Mouse (Mus musculus) naive thymus-derived CD4-positive, alpha-beta T cell, adult 2 months (primary cell): Measurements from ENCODE around the gene March4.
A peak's percentile ranks its signal among the peaks of the same experiment; 100 is the strongest.

Experiments
- DNase-seq: peaks from one replicate; pipeline ENCODE4 v3.0.0-alpha.2; 2011; ENCODE audit warnings: low read depth

The March4 gene

DNA sequence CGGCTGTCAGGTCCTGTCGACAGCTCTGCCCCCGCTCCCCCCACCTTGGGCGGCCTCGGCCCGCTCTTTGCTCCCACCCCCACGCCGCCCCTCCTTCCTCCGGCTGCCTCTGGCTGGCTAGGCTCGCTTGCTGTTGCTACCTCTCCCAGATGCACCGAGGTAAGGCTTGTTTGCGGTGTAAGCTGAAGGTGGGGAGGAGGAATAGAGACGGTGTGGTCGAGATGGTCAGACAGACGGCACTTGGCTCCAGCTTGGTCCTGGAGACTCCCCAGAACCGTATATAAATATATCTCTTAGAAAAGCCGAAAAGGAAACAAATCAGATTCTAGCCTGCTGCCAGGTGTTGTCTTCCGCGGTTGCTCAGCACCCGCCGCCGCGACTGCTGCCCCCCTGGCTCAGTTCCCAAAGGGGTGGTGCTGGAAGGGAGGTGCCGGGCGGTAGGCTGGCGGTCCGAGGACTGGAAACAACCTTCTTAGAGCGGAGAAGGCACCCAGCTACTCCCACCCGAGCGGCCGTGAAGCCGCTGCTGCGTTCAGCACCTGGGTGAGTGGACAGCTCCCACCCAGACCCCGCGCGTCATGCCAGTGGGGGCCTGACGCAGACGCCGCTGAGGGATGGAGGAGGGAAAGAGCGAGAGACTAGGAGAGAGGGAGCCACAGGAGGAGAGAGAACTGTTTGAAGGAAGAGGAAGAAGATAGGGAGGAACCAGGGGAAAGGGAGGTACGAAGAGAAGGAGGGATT is at the start of gene March4:
March4 (minus strand) TSS at position 320 of the 741 bp plus-strand sequence.
- no peak for DNase-seq

DNA sequence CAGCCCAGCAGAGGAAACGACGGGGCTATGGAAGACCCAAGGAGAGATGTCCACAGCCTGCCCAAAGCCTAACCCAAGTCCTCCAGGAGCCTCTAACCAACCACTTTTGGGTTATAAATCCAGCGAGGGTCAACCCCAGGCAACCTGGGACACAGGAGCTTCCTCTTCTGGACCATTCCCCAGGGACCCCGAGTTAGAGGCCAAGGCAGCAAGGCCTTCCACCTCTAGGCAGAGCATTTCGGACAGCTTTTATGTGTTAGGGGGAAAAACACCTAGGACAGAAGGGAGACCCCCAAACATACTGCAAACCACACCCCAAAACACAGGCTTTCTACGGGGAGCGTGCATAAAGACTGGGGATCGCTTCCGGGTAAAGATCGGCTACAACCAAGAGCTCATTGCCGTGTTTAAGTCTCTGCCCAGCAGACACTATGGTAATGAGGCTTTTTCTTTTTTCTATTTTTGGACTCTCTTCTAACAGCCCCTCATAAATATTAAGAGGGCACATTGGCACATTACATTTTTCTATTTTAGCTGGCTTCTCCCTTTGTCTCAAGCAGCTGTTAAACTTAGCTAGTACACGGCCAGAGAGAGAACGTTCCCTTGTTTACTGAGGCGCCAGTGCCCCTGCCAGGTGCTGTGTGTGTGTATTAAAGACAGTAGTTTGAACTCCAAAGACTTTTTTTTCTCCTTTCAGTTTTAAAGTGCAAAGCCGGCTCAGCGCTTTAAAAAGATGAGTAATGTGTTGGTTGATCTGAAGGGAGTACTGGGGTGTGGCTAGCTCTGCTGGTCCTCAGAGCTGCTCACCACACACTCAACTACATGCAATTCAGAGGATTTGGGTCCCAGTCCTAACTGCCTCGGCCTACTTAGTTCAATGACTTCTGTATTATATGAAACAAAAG is 49.5 kb upstream of the March4 start:
- no peak for DNase-seq

DNA sequence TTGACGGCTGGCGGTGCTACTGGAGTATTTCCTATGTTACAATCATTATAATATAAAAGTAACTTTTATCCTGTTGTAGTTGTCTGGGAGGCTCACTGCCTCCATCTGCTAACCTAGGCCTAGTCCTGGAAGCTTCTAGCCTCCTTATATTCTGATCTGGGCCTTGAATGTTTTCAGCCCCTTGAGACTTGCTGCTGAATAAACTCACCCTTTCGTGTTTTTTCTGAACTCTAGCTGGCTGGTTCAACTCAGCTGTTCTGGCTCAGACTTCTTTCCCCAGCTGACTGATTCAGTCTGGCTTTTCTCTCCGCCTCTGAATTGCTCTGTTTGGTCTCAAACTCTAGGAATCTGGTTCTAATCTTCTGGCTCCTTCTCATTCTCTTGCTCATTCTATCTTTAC is 47.2 kb upstream of the March4 start:
- DNase-seq = no peak

DNA sequence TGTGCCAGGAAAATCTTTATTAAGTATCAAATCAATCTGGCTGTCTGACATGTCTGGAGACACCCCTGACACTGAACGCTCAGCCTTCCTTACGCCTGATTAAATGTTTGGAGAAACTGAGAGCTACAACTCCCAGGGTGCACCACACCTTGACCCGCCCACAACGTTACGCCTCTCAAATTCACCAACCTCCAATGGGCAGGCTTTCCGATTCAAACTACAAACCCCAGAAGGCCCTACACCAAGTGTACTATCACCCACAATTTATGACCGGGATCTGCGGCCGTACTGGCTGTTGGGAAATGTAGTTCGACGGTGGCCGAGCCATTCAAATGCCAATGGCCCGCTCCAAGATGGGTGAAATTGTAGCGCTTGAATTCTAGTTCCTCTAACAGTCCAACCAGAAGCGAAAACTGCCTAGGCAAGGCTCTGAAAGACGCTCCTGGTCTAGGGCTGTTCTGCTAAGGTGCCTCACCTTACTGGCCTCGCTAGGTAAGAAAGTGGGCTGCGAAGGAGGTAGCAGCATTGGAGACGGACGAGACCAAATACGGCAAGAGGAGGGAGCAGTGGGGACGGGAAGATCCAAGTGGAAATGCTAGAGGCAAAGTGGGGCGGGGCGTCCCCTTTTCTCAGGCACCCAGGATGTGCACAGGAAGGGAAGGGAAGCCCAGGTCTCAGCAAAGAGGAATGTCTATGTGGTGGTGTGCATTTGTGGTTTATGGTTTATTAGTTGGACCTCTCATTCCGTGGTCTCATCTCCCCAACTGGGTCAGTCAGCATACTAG is 46.4 kb upstream of the March4 start, which contains the start of gene Smarcal1:
Smarcal1 (plus strand) TSS at position 305 of the 785 bp plus-strand sequence.
- peak; percentile 95 for DNase-seq

DNA sequence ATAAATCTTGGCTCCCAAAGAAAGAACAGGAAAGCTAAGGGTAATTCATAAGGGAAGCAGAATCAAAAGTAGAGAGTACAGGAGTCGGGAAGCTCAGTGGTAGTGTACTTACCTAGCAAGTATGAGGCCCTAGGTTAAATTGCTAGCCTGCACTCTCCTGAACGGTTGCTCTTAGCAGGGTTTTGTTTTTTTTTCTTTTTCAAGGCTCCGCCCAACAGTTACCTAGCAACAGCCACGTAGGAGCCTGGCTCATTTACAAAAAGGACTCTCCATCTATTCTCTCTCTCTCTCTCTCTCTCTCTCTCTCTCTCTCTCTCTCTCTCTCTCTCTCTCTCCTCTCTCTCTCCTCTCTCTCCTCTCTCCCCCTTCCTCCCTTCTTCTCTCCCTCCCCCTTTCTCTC is 42.1 kb upstream of the March4 start:
- peak; percentile 40 for DNase-seq

DNA sequence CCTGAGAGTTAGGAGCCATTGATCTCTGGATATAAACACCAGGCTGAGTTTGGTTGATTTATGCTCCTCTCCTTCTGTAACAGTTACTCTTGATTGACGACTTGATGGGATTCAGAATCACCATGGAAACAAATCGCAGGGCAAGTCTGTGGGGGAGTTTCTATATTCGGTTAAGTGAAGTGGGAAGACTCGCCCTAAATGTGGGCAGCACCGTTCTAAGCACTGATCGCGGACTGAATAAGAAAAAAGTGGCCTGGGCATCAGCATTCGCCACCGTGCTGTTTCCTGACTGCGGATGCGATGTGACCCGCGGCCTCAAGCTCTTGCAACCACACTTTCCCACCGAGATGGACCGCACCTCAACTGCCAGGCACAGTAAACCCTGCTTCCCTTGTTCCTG is 41.6 kb upstream of the March4 start:
- DNase-seq = no peak

DNA sequence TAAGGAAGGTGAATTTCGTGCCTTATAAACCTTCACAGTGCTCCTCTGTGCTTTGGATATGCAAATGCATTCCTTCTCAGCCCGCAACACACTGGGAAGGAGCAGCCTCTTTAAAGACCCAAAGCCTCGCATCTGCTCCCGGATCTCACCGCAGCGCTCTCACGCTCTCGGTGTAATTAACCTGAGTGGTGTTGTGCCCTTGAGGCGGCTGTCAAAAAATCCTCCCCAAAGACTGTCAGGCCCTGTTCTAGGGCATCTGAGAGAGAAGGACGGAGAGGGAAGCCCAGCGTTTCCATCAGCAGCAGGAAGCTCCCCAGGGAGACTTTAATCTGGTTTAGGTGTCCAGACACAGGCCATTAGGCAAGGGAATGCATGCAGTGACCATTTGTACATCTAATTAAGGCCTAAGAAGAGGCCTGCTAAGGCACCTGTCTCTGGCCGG is 40.8 kb upstream of the March4 start:
- DNase-seq = no peak

DNA sequence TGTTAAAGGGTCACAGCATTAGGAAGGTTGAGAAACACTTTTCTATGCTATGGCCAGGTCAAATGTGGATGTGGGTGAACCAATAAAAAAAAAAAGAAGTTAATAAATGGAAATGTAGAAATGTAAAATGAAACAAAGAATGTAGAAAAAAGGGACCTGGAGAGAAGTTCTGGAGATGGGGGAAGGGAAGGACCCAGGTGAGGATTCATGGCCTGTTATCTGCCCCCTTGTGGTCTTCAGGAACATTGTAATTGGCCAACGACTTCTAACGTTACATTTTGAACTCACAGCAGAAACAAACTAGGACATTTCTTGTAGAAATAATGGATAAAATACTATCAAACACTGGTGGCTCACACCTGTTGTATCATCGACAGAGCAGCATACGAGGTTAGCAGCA is 38.4 kb upstream of the March4 start:
- DNase-seq = no peak

DNA sequence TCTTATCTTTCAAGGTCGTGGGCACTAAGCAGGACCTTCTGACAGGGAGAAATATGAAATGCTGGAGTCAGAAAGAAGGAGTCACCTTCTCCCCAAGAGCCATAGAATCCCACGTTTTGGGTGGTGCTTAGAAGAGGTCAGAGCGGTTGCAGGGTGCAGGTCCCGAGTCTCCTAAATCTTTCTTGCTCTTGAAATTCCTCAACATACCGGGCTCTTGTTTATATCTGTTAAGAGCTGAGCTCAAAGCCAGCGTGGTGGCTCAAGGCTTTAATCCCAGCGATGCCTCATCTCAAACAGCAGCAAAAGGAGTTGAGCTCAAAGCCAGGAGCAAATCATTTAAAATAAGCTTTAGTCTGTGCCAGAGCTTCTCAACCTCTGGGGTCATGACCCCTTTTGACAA is 37.9 kb upstream of the March4 start:
- no peak for DNase-seq

DNA sequence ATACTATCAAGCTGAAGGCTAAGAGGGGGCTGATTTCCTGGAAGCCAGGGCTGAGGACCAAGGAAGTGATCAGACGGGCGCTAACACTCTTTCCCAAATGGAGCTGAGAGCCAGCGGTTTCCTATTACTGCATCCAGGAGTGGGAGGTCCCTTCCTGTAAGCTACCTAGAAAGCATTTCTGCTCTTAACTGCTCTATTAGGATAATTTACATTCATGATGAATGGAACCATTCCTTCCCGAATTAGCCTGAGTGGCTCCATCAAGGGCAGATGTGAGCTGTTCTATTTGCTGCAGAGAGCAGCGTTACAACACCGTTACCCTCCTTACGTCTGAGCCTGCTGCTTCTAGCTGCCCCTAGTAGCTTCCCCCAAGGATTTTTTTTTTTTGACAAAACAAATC is 37.3 kb upstream of the March4 start:
- DNase-seq = no peak

DNA sequence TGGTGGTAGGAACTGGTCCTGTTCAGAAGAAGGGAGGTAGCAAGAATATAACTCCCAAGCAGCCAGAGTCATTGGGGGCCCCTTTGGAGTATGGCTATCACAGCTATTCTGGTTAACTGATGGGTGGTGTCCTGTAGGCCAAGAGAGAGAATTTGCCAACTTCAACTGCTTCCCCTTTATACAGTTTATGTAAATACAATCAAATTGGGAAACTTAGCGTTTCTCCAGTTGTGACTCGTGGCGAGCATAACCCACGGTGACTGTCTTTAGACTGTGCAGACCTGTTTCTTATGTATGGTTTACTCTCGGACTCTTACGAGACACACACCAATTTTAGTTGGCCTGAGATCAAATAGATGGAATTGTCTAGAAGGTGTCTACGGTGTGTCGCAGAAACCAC is 32.0 kb upstream of the March4 start:
- DNase-seq = no peak

DNA sequence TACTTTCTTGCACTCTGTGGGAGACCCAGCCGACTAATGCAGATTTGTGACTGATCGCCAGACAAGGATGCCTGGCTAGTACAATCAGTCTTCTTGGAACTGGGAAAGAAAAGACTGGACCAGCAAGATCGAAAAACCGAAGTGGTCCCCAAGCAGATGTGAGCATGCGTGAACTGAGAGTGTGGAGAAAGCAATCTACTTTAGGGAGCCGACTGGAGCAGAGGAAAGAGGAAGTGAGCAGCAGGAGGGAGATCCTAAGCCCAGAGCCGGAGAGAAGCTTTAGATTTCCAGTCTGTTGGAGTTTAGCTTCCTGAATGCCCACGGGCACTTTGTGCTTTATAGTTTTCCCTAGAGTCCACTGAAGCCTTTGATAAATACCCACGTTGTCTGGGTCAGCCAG is 30.3 kb upstream of the March4 start:
- DNase-seq = no peak

DNA sequence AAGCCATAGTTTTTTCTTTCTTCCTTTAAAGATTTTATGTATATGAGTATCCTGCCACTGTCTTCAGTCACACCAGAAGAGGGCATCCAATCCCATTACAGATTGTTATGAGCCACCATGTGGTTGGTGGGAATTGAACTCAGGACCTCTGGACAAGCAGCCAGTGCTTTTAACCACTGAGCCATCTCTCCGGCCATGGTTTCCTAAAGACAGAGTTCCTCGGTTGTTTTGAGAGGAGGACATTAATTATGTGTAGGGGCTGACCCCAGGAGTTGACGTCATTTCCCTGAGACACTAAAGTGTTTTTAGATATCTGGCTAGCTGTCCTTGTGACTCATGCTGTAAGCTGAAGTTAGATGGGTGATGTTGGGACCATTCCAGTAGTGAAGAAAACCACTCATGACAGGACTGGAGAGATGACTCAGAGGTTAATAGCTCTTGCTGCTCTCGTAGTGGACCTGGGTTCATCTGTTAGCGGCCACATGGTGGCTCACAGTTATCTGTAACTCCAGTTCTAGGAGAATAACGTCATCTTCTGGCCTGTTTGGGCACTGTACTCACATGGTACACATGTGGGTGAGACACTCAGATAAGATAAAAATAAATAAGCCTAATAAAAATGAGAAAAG is 27.7 kb upstream of the March4 start:
- DNase-seq = no peak

DNA sequence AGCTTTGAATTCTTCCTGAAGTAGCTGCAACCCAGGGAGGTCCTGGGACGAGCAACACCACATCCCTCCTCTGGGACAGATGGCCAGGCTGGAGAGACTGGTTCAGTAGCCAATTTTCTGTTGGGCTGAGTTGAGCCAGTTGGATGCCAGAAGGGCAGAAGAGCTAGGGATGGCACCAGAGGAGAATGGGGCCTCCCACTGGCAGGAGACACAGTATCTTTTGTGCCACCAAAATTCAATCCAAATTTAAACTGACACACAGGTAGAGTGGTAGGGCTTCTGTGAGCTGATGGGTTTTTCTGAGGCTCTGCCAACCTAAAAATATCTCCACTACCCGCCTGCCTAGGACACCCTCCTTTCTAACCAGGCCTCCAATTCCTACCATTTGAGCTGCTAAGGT is 21.9 kb upstream of the March4 start:
- no peak for DNase-seq

DNA sequence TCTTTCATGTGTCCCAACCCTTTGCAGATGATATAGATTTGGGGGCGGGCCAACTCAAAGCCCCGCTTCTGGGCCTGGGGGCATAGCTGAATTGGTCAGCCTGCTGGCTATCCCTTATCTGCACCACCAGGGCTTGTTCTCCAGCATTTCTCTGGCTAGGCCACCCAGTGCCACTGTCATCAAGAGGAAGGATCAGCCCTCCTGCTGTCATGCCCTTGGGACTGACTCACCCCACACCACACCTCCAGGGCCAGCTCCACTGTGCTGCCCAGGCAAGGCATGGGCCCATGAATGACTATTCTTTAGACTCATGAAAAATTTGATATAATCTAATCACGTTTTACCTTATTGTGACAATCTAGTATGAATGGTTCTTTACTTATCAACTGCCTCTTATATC is 19.7 kb upstream of the March4 start:
- DNase-seq = no peak

DNA sequence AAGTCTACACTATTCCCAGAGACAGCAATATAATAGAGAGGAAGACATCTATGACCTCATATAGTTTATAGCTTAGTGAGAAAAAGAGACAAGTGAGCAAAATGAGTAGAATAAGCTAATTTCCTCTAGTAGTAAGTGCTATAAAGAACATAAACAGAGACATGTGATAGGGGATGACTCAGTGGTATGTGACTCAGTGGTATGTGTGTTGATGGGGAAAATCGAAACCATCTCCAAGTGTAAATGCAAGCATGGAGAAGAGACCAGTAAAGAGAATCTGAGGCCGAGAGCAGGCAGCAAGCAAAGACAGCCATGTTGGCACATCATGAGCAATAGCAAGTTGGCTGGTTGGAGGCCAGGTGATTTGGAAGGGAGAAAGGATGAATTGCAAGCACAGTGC is 13.6 kb upstream of the March4 start:
- DNase-seq = no peak

DNA sequence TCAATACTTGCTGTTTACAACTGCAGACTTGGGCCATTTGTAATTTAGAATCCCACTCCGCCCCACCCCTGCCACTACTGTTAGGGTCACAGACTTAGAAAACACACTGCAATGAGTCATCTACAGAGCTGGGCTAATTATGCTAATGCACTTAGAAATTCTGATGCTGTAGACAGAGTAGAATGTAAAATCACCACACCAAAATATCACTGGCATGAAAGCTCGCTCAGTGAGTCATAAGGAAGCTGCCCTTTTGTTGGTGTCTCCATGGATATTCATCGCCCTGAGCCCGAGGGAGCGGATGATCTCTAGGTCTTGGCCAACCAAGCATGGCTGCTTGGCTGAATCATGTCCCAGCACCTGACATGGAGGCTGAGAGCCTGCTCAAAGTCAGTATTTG is 1.5 kb upstream of the March4 start:
- no peak for DNase-seq

DNA sequence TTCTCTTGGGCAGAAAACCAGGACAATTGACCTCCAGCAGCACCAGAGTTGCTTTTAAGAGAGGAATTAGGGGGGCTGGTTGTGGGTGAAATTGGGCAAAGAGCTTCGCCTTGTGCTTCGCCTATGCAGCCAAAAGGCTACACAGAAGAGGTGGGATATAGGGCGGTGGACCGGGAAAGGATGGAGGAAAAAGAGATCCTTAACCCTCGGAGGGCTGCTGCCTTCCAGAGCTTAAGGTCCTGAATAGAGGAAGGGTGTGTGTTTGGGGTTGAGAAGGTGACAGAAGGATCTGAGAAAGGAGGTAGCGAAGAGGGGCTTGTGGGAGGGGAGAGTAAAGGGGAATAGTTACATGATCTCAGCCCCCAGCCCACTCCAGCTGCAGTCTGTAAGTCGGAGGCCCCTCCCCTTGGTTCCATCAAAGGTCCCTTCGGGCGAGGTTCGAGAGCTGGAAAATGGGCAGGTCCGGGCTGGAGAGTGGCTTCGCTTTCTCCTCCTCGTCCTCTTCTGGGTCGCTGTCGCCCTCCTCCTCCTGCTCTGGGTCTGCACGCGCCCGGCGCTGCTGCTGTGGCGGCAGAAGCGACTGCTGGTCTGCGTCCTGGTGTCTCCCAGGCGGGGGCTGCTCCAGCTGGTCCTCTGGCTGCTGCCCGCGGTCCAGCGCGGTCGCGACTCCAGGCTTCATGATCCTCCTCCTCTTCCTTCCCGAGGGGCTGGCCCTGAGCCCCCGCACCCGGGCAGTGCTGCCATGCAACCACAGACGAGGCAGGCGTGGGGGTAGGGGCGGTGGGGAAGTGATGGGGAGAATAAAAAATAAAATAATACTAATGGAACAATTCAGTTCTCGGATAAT is 782 bp downstream of the March4 start:
- DNase-seq = no peak

DNA sequence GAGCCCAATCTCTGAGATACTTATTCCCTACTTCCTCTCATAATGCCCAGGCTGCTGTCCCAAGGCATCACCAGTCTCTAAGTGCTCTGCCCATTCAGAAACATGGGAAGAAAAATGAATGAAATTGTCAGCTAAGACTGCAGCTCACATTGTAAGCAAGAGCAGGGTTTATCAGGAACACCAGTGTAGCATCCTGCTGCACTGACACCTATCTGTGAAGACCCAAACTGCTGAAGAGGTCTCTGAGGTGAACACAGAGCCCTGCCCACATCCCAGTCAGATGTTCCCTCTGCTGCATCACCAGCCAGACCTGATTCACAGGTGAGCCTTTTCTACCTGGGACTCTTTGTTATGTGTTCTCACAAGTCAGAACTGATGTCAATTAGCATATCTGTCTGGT is 3.3 kb downstream of the March4 start:
- DNase-seq = no peak

DNA sequence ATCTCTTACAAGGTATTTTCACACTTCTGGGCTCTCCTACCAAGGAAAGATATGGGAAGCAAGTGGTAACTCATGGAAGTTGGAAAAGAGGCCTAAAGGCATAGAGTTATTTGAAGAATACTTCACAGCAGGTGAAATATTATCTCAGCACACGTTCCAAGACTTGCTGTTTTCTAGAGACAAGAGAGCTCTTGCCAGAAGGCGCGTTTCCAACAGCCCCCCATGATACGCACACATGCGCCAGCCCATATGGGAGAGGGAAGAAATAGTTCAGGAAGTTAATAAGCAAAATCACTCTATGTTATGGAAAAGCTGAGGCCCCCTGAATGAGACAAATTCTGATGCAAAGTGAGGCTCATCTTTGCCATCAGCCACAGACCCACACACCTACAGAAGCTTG is 3.8 kb downstream of the March4 start:
- no peak for DNase-seq
